Mouse (Mus musculus) ES-E14 (cell line): ENCODE results near the gene Tha1.

Experiments used
- HCFC1 ChIP-seq: IDR thresholded peaks from 2 replicates; pipeline ENCODE4 v1.6.1; 2012; ENCODE audit warnings: low read length, inconsistent platforms, borderline replicate concordance; ENCODE audit not compliant: insufficient read depth
- MAFK ChIP-seq: IDR thresholded peaks from 2 replicates; pipeline ENCODE4 v1.6.1; 2014; ENCODE audit warnings: mild to moderate bottlenecking, low read depth, low read length, inconsistent platforms; ENCODE audit not compliant: insufficient read depth
- ZC3H11A ChIP-seq: IDR thresholded peaks from 2 replicates; pipeline ENCODE4 v1.6.1; 2012; ENCODE audit warnings: low read depth, mild to moderate bottlenecking, inconsistent platforms, low read length, borderline replicate concordance
- ZNF384 ChIP-seq: IDR thresholded peaks from 2 replicates; pipeline ENCODE4 v1.6.1; 2012; ENCODE audit warnings: low read depth, low read length, inconsistent platforms

GRCm38 (mm10) chr11:117829671-117830215 is 43.5 kb downstream of the Tha1 start:
- TF ChIP-seq ZNF384 (no peak), ZC3H11A (no peak), HCFC1 (no peak), MAFK (no peak)
